Mouse (Mus musculus): Measurements from ENCODE around the gene Bsdc1. TPM values are rescaled to one million over a fixed set of nuclear protein-coding genes. Genes with fewer than 3 reads are reported as not detected.
A peak's percentile ranks its signal among the peaks of the same experiment; 100 is the strongest.

The Bsdc1 gene
- polyA plus RNA-seq, 1 experiment from 2014 or later = 35.4 TPM

GRCm38 (mm10) chr4:129508237-129508515 lies 46.8 kb downstream of the Bsdc1 start:
- Histone ChIP-seq H3K4me2 (ENCODE audit: low read length) (no peak overlapping the region), H3K4me3 (ENCODE audit: low read depth, low read length) (no peak overlapping the region), H3K4me1 (ENCODE audit: control insufficient read depth, insufficient read depth, low read length) (peaks cover 10% of the 10 kb centered on the region; the same call in 1 of the 2 replicates), H3K27me3 (replicated peaks; ENCODE audit: control insufficient read depth, insufficient read depth, low read length) (no peaks in the 10 kb centered on the region), H3K9ac (ENCODE audit: low read length) (no peak overlapping the region), H3K36me3 (ENCODE audit: control insufficient read depth, insufficient read depth, low read length) (no peaks in the 10 kb centered on the region), H3K9me3 (replicated peaks; ENCODE audit: control insufficient read depth, low read length) (no peaks in the 10 kb centered on the region), H3K27ac (ENCODE audit: low read depth, low read length) (no peak overlapping the region)
- 74% methylated on average over 3 of the region's 3 CpGs for WGBS
- no peak for DNase-seq (ENCODE audit: low spot score)
- ATAC-seq = no peak

DNA sequence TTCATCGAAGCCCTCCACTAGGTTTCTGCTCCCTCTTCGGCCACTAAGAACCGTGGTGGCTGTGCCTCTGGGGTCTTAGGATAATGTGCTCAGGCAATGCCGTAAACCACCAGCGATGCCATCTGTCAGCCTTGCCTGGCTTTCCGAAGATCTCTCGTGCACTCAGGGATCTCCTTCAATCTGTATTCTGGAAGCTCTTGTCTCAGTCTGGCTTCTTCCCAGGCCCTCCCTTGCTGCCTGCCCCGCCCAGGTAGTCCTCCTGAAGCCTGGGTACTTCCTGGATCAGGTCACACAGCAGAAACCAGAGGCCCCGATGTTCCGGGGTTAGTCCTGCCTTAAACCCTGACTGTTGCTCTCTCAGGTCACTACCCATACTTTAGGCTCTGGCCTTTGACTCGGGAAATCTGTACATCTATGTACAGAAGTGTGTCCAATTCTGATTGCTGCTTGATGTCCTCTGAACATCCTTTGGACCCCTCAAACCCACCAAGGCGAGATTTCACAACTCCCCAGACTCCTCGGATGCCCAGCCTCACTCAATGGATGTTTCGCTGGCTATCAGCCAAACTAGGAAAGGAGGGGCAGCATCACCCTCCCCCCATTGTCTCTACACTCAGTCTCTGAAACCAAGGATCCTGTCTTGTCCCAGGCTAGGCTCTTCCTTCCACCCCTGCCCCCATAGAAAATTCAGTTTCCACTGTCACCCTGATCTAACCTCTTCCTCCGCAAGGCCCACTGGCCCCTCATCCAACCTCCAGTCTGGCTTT lies 47.6 kb downstream of the Bsdc1 start:
- no peak overlapping the region for H3K9ac ChIP-seq (ENCODE audit: low read length)
- no peaks in the 10 kb centered on the region for H3K9me3 ChIP-seq (replicated peaks; ENCODE audit: control insufficient read depth, low read length)
- peaks cover 10% of the 10 kb centered on the region; the same call in 1 of the 2 replicates for H3K4me1 ChIP-seq (ENCODE audit: control insufficient read depth, insufficient read depth, low read length)
- ATAC-seq = no peak
- WGBS = 58% methylated on average over 15 of the region's 15 CpGs
- H3K27me3 ChIP-seq (replicated peaks; ENCODE audit: control insufficient read depth, insufficient read depth, low read length) = no peaks in the 10 kb centered on the region
- no peak overlapping the region for H3K4me3 ChIP-seq (ENCODE audit: low read depth, low read length)
- no peak overlapping the region for H3K27ac ChIP-seq (ENCODE audit: low read depth, low read length)
- no peaks in the 10 kb centered on the region for H3K36me3 ChIP-seq (ENCODE audit: control insufficient read depth, insufficient read depth, low read length)
- H3K4me2 ChIP-seq (ENCODE audit: low read length) = no peak overlapping the region
- no peak for DNase-seq (ENCODE audit: low spot score)

- H3K36me3 ChIP-seq (ENCODE audit: control insufficient read depth, insufficient read depth, low read length) = 0 out of 2 replicates have a peak, but pooled peaks cover under 1% of the 10 kb centered on the region
- H3K27ac ChIP-seq (ENCODE audit: low read depth, low read length) = no peak overlapping the region
- H3K9me3 ChIP-seq (replicated peaks; ENCODE audit: control insufficient read depth, low read length) = no peaks in the 10 kb centered on the region
- DNase-seq (ENCODE audit: low spot score) (no peak), ATAC-seq (no peak)
- H3K4me2 ChIP-seq (ENCODE audit: low read length) = no peak overlapping the region
- no peaks in the 10 kb centered on the region for H3K27me3 ChIP-seq (replicated peaks; ENCODE audit: control insufficient read depth, insufficient read depth, low read length)
- H3K4me3 ChIP-seq (ENCODE audit: low read depth, low read length) = no peak overlapping the region
- WGBS = 71% methylated on average over 3 of the region's 3 CpGs
- H3K9ac ChIP-seq (ENCODE audit: low read length) = no peak overlapping the region
- peaks cover 10% of the 10 kb centered on the region; the same call in 1 of the 2 replicates for H3K4me1 ChIP-seq (ENCODE audit: control insufficient read depth, insufficient read depth, low read length)
Observed at GRCm38 (mm10) chr4:129509650-129510049, 48.3 kb downstream of the Bsdc1 start.

GRCm38 (mm10) chr4:129510723-129511412 lies 49.5 kb downstream of the Bsdc1 start:
- Histone ChIP-seq H3K4me2 (ENCODE audit: low read length) (no peak overlapping the region), H3K4me3 (ENCODE audit: low read depth, low read length) (no peak overlapping the region), H3K9ac (ENCODE audit: low read length) (no peak overlapping the region), H3K27ac (ENCODE audit: low read depth, low read length) (no peak overlapping the region), H3K36me3 (ENCODE audit: control insufficient read depth, insufficient read depth, low read length) (peaks cover 12% of the 10 kb centered on the region), H3K4me1 (ENCODE audit: control insufficient read depth, insufficient read depth, low read length) (peaks cover 12% of the 10 kb centered on the region; the same call in 1 of the 2 replicates), H3K27me3 (replicated peaks; ENCODE audit: control insufficient read depth, insufficient read depth, low read length) (no peaks in the 10 kb centered on the region), H3K9me3 (replicated peaks; ENCODE audit: control insufficient read depth, low read length) (no peaks in the 10 kb centered on the region)
- no peak for ATAC-seq
- 42% methylated on average over 6 of the region's 6 CpGs for whole genome bisulfite sequencing
- DNase-seq (ENCODE audit: low spot score) = no peak

DNA sequence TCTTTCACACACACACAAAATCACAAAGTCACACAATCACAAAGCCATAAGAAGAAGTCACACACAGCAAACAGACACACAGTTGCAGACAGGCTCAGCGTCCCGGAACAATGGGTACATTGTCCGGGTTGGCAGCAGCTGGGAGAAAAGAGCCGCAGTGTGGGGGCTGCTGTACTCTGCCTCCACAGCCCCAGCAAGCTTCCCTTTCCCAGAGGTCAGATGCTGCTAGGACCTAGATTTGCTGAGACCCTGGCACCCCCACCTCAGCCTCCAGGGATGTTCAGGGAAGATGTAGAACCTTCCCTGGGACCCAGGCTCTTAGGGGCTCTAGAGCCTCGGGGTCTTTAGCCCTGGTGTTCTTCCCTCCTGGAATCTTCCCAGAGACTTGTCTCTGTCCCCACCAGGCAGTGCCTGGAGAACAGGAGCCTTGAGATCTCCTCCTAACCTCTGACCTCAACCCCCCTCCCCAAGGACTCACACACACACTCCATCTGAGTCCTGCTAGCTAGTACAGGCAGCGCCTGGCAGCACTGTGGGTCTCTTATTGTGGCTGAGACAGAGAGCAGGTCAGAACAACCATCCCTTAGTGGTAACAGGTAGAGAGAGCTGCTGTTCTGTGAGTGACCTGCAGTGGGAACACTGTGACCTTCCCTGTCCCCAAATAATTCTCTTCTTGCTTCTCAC lies 50.2 kb downstream of the Bsdc1 start:
- 12% methylated on average over 6 of the region's 6 CpGs for WGBS
- peaks cover 12% of the 10 kb centered on the region; the same call in 1 of the 2 replicates for H3K4me1 ChIP-seq (ENCODE audit: control insufficient read depth, insufficient read depth, low read length)
- DNase-seq (ENCODE audit: low spot score) (no peak), ATAC-seq (no peak)
- H3K4me2 ChIP-seq (ENCODE audit: low read length) = no peak overlapping the region
- H3K9me3 ChIP-seq (replicated peaks; ENCODE audit: control insufficient read depth, low read length) = no peaks in the 10 kb centered on the region
- H3K27me3 ChIP-seq (replicated peaks; ENCODE audit: control insufficient read depth, insufficient read depth, low read length) = no peaks in the 10 kb centered on the region
- H3K9ac ChIP-seq (ENCODE audit: low read length) = 0 out of 2 replicates have a peak overlapping the region, but pooled peaks have one; percentile 5
- no peak overlapping the region for H3K4me3 ChIP-seq (ENCODE audit: low read depth, low read length)
- peaks cover 18% of the 10 kb centered on the region for H3K36me3 ChIP-seq (ENCODE audit: control insufficient read depth, insufficient read depth, low read length)
- no peak overlapping the region for H3K27ac ChIP-seq (ENCODE audit: low read depth, low read length)

- H3K9me3 ChIP-seq (replicated peaks; ENCODE audit: control insufficient read depth, low read length) = no peaks in the 10 kb centered on the region
- peak within 1 kb of the TSS; percentile 72 for H3K4me2 ChIP-seq (ENCODE audit: low read length)
- peaks cover 35% of the 10 kb centered on the region for H3K36me3 ChIP-seq (ENCODE audit: control insufficient read depth, insufficient read depth, low read length)
- peak within 1 kb of the TSS; percentile 98 for H3K27ac ChIP-seq (ENCODE audit: low read depth, low read length)
- no peaks in the 10 kb centered on the region for H3K27me3 ChIP-seq (replicated peaks; ENCODE audit: control insufficient read depth, insufficient read depth, low read length)
- peak; percentile 90 for ATAC-seq
- H3K9ac ChIP-seq (ENCODE audit: low read length) = peak within 1 kb of the TSS; percentile 100
- peak within 1 kb of the TSS; percentile 100 for H3K4me3 ChIP-seq (ENCODE audit: low read depth, low read length)
- peak; percentile 94 for DNase-seq (ENCODE audit: low spot score)
- WGBS = 5% methylated on average over 46 of the region's 47 CpGs
- peaks cover 12% of the 10 kb centered on the region; the same call in 1 of the 2 replicates for H3K4me1 ChIP-seq (ENCODE audit: control insufficient read depth, insufficient read depth, low read length)
Observed at GRCm38 (mm10) chr4:129513086-129513767, 51.8 kb downstream of the Bsdc1 start, which contains the start of gene Marcksl1. Gene Marcksl1 (plus strand): TSS chr4:129513581.

DNA sequence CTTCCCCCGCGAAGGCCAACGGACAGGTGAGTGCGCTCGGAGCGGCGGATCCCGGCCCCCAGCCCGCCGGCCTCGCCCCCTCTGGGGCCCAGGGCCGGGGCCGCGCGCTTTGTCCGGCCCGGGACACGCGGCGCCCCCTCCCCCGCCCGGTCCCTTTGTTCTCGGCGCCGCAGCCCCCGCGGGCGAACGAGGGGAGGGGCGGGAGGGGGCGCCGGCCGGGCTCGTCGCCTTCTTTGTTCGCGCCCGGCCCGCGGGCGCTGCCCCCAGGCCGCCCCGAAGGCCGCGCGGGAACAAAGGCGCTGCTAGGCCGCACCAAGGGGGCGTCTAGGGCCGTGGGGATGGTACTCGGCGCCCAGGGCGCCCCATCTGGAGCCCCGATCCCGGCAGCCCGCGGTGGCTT lies 52.5 kb downstream of the Bsdc1 start:
- H3K4me1 ChIP-seq (ENCODE audit: control insufficient read depth, insufficient read depth, low read length) = peaks cover 12% of the 10 kb centered on the region; the same call in 1 of the 2 replicates
- peak overlapping the region; percentile 72 for H3K4me2 ChIP-seq (ENCODE audit: low read length)
- peak overlapping the region; percentile 100 for H3K4me3 ChIP-seq (ENCODE audit: low read depth, low read length)
- peak overlapping the region; percentile 98 for H3K27ac ChIP-seq (ENCODE audit: low read depth, low read length)
- peak; percentile 39 for DNase-seq (ENCODE audit: low spot score)
- peak overlapping the region; percentile 100 for H3K9ac ChIP-seq (ENCODE audit: low read length)
- no peaks in the 10 kb centered on the region for H3K27me3 ChIP-seq (replicated peaks; ENCODE audit: control insufficient read depth, insufficient read depth, low read length)
- ATAC-seq = peak; percentile 52
- 0% methylated on average over 12 of the region's 57 CpGs for WGBS
- peaks cover 41% of the 10 kb centered on the region for H3K36me3 ChIP-seq (ENCODE audit: control insufficient read depth, insufficient read depth, low read length)
- no peaks in the 10 kb centered on the region for H3K9me3 ChIP-seq (replicated peaks; ENCODE audit: control insufficient read depth, low read length)

GRCm38 (mm10) chr4:129514300-129514898 lies 53.0 kb downstream of the Bsdc1 start:
- peak; percentile 74 for DNase-seq (ENCODE audit: low spot score)
- Histone ChIP-seq H3K27ac (ENCODE audit: low read depth, low read length) (peak overlapping the region; percentile 98), H3K4me3 (ENCODE audit: low read depth, low read length) (peak overlapping the region; percentile 100), H3K27me3 (replicated peaks; ENCODE audit: control insufficient read depth, insufficient read depth, low read length) (no peaks in the 10 kb centered on the region), H3K9me3 (replicated peaks; ENCODE audit: control insufficient read depth, low read length) (no peaks in the 10 kb centered on the region), H3K4me1 (ENCODE audit: control insufficient read depth, insufficient read depth, low read length) (peaks cover 8% of the 10 kb centered on the region; the same call in 1 of the 2 replicates), H3K4me2 (ENCODE audit: low read length) (peak overlapping the region; percentile 72), H3K9ac (ENCODE audit: low read length) (peak overlapping the region; percentile 100), H3K36me3 (ENCODE audit: control insufficient read depth, insufficient read depth, low read length) (peaks cover 44% of the 10 kb centered on the region)
- ATAC-seq = peak; percentile 65
- WGBS = under 1% methylated on average over 28 of the region's 35 CpGs

Data from forebrain, embryonic 14.5 days (tissue).